Mouse (Mus musculus): ENCODE measurements at regions not wholly inside any gene's neighbourhood (a gene's known extent, or its start where the extent isn't known, plus 50 kb on each side); places are given as distances from the start of the nearest gene placed in this dataset.

DNA sequence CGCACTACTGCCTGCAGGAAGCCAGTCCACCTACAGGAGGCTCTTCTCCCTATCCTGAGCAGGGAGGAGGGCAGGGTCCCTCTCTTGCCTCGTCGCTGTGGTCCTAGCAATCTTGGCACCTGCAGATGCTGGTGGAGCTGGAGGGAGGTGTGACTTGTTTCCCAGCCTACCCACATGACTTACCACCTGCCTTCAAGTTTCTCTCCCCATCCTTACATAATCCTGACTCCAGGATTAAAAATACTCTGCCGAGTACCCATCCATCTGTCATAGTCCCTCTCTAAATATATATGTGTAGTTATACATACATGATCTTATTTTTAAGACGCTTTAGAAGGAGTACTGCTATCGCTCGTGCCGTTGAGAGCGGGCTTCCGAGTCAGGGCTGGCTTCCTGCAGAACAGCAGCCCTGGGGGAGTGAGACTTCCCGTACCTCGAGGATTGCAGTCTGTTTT lies 93.5 kb upstream of the Grik3 start:
- 0 out of 2 replicates have a peak overlapping the region, but pooled peaks have one; percentile 18 for H3K27ac ChIP-seq

DNA sequence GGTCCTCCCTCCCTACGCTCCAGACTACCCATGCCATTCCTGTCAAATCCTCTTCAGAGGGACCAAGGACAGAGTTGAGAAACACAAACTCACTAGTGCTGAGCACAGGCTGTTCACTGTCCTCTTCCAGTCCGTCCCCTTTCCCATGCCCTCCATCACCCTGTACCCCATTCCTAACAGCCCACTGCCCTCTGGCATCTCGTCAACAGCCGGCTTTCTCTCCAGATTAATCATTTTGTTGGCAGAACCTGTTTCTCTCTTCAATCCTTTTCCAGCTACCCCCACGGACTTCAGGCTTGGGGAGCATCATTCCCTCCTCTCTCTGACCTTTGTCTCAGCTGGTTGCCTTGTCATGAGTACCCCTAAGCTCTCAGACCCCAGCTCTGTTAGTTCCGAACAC lies 99.2 kb upstream of the Grik3 start:
- DNase-seq (ENCODE audit: low spot score in 2 of 2) = no peak
- no peak for TF ChIP-seq CTCF (conservative IDR thresholded peaks at IDR 0.05)
- Histone ChIP-seq H3K27ac (no peak overlapping the region), H3K4me3 (no peak overlapping the region)

More for the DNA sequence above, 93.5 kb upstream of the Grik3 start:
- H3K4me3 ChIP-seq = no peak overlapping the region
- peak; percentile 47 for TF ChIP-seq CTCF (conservative IDR thresholded peaks at IDR 0.05)
- peak; percentile 32 to 66 for DNase-seq (ENCODE audit: low spot score in 2 of 2)

DNA sequence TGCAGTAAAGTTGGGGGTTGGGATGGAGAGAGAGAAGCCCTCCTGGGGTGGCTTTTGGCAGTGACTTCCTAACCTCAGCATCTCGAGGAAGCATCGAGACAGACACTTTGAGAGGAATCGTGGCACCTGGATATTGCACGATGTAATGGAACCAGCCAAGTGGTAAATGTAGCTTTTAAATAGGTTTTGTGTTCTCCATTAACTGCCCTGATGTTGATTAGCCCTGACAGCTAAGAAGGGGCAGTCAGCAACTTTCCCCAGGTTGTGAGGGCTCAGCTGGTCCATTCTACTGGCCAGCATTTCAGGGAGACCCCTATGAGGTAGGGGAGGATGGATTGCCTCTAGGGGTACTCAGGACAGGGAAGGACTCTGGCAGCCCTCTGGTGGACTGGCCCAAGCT lies 104.7 kb upstream of the Grik3 start:
- H3K27ac ChIP-seq = no peak overlapping the region
- no peak for TF ChIP-seq CTCF (conservative IDR thresholded peaks at IDR 0.05)
- H3K4me3 ChIP-seq = no peak overlapping the region
- DNase-seq (ENCODE audit: low spot score in 2 of 2) = no peak

DNA sequence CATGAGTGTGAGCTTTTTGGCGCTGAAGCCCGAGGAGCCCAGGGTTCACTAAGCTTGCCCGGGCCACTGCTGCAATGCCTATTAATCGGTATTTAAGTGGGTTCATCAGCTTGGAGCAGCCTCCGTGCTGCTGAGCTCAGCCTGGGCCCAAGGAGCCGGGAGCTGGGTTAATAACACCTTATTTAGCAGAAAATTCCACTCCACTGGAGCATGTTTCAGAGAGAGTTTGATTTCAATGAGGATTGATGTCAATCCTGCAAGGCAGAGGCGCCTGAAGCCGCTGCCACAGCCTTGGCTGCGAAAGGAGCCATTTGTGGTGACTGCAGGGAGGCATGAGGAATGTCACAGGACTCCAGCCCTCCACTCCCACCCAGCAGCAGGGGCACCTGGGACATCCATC lies 126.5 kb upstream of the Grik3 start:
- DNase-seq (ENCODE audit: low spot score in 2 of 2) = no peak
- no peak for TF ChIP-seq CTCF (conservative IDR thresholded peaks at IDR 0.05)
- Histone ChIP-seq H3K27ac (no peak overlapping the region), H3K4me3 (no peak overlapping the region)

DNA sequence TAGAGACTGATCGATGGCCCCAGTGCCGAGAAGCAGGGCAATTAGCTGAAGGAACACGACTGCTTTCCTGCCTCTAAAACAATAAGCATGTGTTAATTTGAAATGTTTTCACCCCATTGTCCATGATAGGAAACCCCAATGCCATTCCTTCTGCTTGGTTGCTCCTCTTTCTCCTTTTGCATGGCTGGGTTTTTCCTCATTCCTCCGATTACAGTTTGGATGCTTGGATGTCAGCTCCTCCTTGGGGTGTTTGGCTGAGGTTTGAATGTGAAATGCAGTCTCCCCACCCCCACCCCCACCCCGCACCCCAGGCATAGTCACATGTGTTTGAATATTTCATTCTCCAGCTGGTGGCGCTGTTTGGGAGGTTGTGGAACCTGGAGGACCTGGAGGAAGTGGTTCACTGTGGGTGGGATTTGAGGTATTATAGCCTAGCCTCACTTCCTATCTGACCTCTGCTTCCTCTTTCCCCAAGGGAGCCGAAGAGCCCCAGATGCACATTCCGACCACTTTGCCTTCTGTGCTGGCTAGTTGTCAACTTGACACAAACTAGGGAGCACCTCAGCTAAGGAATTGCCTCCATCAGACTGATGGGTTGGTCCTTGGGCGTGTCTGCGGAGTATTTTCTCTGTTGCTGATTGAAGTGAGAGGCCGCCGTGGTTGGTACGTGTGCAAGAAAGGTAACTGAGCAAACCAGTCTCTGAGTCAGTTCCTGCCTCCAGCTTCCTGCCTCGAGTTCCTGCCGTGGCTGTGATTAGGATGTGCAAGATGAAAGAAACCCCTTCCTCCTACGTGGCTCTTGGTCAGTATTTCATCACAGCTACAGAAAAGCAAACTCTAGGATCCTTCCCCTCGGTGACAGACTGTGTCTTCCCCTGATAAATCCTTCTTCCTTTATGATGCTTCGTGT lies 128.6 kb upstream of the Grik3 start:
- no peak for TF ChIP-seq CTCF (conservative IDR thresholded peaks at IDR 0.05)
- H3K27ac ChIP-seq = no peak overlapping the region
- H3K4me3 ChIP-seq = no peak overlapping the region
- DNase-seq (ENCODE audit: low spot score in 2 of 2) = no peak

DNA sequence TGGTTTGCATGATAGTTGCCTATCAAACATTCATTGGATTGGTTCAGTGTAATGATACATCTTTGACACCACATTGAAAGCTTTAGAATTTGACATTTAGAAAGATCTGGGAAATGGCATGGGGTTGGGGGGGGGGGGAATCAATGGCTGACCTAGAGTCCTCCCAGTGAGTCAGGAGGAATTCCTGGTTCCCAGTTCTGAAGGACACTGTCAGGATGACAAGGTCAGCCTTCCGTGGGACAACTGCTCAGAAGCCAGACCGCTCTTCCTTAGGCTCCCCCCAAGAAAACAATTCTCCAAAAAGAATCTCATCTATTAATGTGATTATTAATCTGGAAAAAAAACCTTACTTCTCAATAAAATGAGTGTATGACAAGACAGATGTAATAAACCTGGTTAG lies 132.1 kb upstream of the Grik3 start:
- Histone ChIP-seq H3K27ac (no peak overlapping the region), H3K4me3 (no peak overlapping the region)
- DNase-seq (ENCODE audit: low spot score in 2 of 2) = no peak
- TF ChIP-seq CTCF (conservative IDR thresholded peaks at IDR 0.05) = no peak

DNA sequence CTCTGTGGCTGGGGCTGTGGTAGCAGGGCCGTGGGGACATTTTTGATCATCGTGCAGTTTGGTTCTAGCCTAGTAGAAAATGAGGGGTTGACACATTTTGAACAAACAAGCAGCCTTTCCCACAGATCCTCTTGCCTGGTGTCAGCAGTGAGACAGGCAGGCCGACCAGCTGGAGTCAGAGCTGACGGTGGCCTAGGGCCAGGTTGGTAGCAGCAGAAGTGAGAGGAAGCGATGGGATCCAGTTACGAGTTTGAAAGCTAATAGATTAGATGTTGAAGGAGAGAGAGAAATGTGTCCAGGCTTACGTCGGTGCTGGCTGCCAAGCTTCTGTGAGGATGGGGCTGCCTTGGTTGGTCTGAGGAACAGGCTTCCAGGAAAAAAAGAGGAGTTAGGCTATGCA lies 134.1 kb upstream of the Grik3 start:
- DNase-seq (ENCODE audit: low spot score in 2 of 2) = peak; percentile 71 to 78
- no peak for TF ChIP-seq CTCF (conservative IDR thresholded peaks at IDR 0.05)
- no peak overlapping the region for H3K4me3 ChIP-seq
- H3K27ac ChIP-seq = peak overlapping the region; percentile 86

DNA sequence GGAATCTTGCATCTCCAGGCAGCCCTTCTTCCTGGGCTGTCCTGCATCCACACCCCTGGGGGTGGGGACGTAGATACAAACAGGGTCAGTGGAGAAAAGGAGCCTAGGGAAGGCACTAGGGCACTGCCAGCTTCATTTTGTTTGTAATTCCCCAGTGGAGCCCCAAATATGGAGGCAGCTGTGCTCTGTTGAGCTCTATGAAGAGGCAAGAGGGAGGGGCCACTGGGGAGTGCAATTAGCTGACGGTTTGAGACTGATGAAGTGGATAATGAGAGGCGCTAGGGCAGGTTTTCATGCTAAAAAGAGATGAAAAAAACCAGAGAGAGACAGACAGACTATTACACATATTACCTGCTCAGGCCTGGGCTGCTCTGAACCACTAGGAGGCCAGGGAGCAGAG lies 135.8 kb upstream of the Grik3 start:
- H3K4me3 ChIP-seq = no peak overlapping the region
- peak; percentile 35 for TF ChIP-seq CTCF (conservative IDR thresholded peaks at IDR 0.05)
- H3K27ac ChIP-seq = no peak overlapping the region
- no peak for DNase-seq (ENCODE audit: low spot score in 2 of 2)

DNA sequence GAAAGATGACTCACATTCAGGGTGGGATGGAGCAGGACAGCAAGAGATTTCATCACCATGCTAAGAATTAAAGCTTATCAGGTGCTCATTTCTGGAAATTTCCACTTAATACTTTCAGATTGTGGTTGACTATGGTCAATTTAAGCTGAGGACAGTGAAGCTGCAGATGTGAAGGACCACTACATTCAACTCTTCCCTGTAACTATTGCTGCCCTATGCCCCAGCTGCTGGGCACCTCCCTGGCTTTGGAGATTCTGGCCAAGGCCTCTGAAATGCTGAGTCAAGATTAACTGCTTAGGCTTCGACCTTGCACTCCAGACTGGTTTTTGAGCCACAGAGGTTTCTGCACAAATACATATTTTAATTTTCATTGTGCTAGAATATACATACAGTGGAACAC lies 140.4 kb upstream of the Grik3 start:
- no peak for DNase-seq (ENCODE audit: low spot score in 2 of 2)
- no peak for TF ChIP-seq CTCF (conservative IDR thresholded peaks at IDR 0.05)
- H3K27ac ChIP-seq = no peak overlapping the region
- no peak overlapping the region for H3K4me3 ChIP-seq

DNA sequence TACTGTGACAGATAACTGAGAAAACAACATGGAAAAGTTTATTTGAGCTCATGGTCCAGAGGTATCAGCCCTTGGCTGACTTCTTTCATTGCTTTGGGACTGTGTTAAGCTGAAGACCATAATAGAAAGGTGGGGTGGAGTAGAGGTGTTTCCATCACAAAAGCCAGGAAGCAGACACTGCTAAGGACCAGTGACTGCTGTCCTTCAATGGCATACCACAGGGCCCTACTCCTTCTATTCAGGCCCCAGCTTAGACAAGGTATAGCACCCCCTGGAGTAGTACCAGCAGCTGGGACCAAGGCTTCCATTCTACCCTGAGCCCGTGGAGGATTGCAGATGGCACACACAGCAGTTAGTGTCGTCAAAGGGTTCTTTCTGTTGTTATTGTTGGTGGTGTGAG lies 151.4 kb upstream of the Grik3 start:
- TF ChIP-seq CTCF (conservative IDR thresholded peaks at IDR 0.05) = no peak
- H3K27ac ChIP-seq = no peak overlapping the region
- H3K4me3 ChIP-seq = no peak overlapping the region
- no peak for DNase-seq (ENCODE audit: low spot score in 2 of 2)

DNA sequence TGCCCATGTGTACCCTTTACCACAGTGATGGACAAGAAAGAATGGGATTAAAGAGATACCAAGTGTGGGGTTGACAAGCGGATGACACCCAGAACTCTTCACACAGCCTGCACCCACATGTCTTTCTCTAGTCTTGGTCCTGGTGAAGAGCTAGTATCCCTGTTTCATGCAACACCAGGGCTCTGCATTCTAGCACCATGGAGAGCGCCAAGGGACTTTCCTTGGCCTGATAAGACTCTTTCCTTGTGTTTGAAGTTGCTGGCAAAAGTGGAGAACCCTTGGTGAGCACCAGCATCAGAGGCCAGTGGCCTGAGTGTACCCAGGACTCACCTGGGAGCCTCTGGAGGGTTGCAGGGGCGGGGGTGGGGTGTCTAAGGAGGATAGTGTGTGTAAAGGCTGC lies 161.7 kb upstream of the Grik3 start:
- Histone ChIP-seq H3K27ac (no peak overlapping the region), H3K4me3 (no peak overlapping the region)
- TF ChIP-seq CTCF (conservative IDR thresholded peaks at IDR 0.05) = no peak
- no peak for DNase-seq (ENCODE audit: low spot score in 2 of 2)

DNA sequence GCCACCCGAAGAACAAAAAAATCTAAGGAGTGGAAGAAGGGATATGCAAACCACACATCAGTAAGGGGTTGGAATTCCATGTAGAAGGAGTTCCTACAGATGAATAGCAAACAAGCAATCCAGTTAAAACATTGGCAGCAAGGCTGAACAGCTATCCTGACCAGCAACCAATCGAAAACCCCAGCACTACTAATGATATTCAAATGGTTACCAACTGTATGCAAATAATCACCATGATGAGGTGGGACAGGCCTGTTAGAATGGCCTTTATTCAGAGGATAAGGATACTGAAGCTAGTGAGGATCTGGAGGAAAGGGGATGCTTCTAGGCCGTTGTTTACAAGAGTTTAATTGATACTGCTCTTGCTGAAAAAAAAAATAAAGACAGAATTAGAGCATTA lies 166.0 kb upstream of the Grik3 start:
- Histone ChIP-seq H3K27ac (no peak overlapping the region), H3K4me3 (no peak overlapping the region)
- DNase-seq (ENCODE audit: low spot score in 2 of 2) = no peak
- TF ChIP-seq CTCF (conservative IDR thresholded peaks at IDR 0.05) = no peak

DNA sequence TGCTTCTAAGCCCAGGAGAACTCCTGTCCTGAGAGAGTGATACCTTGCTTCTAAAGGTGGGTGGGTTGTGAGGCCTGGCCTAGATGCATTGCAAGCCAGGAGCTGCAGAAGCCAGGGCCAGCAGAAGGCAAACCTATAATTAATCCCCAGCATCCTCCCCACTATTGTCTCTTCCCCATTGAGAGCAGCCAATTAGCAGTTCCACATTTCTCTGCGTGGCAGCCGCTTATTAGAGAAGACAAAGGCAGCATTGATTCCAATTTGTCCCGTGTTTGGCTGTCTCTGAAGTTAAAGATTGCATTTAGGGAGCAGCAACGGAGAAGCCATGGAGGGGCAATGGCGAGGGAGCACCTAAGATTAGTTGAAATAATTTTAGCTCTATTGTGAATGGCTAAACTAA lies 171.2 kb upstream of the Grik3 start:
- no peak for DNase-seq (ENCODE audit: low spot score in 2 of 2)
- Histone ChIP-seq H3K4me3 (no peak overlapping the region), H3K27ac (no peak overlapping the region; the same call in 1 of the 2 replicates)
- no peak for TF ChIP-seq CTCF (conservative IDR thresholded peaks at IDR 0.05)

DNA sequence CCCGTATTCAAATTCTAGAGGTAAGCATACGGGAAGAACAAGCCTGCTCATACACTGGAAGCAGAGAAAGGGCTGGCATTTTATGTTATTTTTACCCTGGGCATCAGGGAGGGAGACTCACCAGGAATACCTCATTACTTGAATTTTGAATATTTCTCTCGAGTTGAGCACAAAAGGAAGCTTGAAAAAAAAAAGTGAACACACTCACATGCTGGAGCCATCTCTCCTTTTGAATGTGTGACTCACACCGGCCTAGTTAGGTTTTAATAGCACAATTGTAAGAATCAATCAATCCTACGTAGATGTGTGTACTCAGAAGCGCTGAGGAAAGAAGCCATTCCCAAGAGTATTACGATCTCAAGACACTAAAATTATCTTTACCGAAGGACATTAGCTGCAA lies 172.2 kb upstream of the Grik3 start:
- no peak overlapping the region for H3K4me3 ChIP-seq
- no peak for TF ChIP-seq CTCF (conservative IDR thresholded peaks at IDR 0.05)
- no peak overlapping the region for H3K27ac ChIP-seq
- no peak for DNase-seq (ENCODE audit: low spot score in 2 of 2)

Measured in layer of hippocampus, adult 2 months (tissue).